Mouse (Mus musculus): ENCODE measurements around the gene Hist1h3h.
A peak's percentile ranks its signal among the peaks of the same experiment; 100 is the strongest.
"Not testable (repeated sequence)": the region's sequence is repeated elsewhere in the genome, so short reads cannot be mapped to it uniquely, and the experiment has no call there.

DNA sequence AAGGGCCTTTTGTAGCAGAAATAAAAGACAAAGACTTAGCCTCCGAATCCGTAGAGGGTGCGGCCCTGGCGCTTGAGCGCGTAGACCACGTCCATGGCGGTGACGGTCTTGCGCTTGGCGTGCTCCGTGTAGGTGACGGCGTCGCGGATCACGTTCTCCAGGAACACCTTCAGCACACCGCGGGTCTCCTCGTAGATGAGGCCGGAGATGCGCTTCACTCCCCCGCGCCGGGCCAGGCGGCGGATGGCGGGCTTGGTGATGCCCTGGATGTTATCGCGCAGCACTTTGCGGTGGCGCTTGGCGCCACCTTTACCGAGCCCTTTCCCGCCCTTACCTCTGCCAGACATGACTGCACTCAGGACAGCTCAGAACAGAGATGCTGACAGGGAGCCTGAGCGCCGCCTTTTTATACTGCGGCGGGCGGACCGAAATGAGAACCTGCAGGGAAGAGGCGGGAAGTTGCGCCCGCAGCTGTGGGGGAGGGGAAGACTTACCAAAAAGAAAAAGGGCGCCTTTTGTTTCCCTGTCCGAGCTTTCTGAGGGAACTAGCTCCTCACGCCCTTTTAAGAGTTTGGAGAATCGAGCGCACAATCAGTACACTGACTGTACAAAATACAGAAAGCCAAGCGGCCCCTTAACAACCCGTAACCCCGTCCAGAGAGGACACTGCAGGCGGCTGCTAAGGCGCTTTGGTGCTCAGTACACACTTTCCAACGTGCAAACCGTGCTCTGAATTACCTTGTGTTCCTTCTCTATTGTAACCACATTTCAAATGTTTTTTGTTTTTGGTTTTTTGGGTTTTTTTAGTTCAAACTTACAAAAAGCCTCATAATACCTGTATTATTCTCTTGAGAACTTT lies 32.9 kb downstream of the Hist1h3h start, which contains the start of gene Hist1h4k:
- TF ChIP-seq CTCF (IDR thresholded peaks at IDR 0.05; ENCODE audit: low read depth, low read length): not testable (repeated sequence)
- TF ChIP-seq POLR2A (IDR thresholded peaks at IDR 0.05; ENCODE audit: borderline replicate concordance, low read depth, low read length): peak; percentile 22; the same call in 1 of the 2 replicates
